23 mouse cellular contexts compared by ENCODE assay signal in genomic region chr15:30275721-30276120, GRCm38 (mm10).
"Had no signal": no experiment of that assay in that cellular context is flagged by ENCODE, and none has a peak within 500 bp of the region (broad histone marks: within the 10 kb centered on the region; RNA-seq: fewer than 3 reads in every experiment).

No protein-coding gene starts in this region.

- H3K4me2 ChIP-seq: limb, embryonic 13.5 days; liver, embryonic 12.5 days; liver, embryonic 15.5 days; lung, embryonic 15.5 days; midbrain, embryonic 13.5 days; neural tube, embryonic 12.5 days; neural tube, embryonic 15.5 days had no signal

- H3K27me3 ChIP-seq: limb, embryonic 13.5 days; liver, embryonic 12.5 days; liver, embryonic 15.5 days; lung, embryonic 15.5 days; megakaryocyte, embryonic 14.5 days; midbrain, embryonic 13.5 days; neural tube, embryonic 12.5 days; neural tube, embryonic 15.5 days had no signal

- H3K27ac ChIP-seq: limb, embryonic 10.5 days; limb, embryonic 13.5 days; liver, embryonic 12.5 days; liver, embryonic 15.5 days; lung, embryonic 15.5 days; midbrain, embryonic 10.5 days; midbrain, embryonic 13.5 days; neural tube, embryonic 12.5 days; neural tube, embryonic 15.5 days had no signal

- H3K4me3 ChIP-seq: limb, embryonic 10.5 days; limb, embryonic 13.5 days; liver, embryonic 12.5 days; liver, embryonic 15.5 days; lung, embryonic 15.5 days; megakaryocyte, embryonic 14.5 days; midbrain, embryonic 10.5 days; midbrain, embryonic 13.5 days; neural tube, embryonic 12.5 days; neural tube, embryonic 15.5 days had no signal

- H3K9ac ChIP-seq: limb, embryonic 13.5 days; liver, embryonic 12.5 days; liver, embryonic 15.5 days; lung, embryonic 15.5 days; midbrain, embryonic 13.5 days; neural tube, embryonic 12.5 days; neural tube, embryonic 15.5 days had no signal

- H3K9me3 ChIP-seq: limb, embryonic 10.5 days; limb, embryonic 13.5 days; liver, embryonic 12.5 days; liver, embryonic 15.5 days; lung, embryonic 15.5 days; midbrain, embryonic 10.5 days; midbrain, embryonic 13.5 days; neural tube, embryonic 12.5 days; neural tube, embryonic 15.5 days had no signal

- H3K4me1 ChIP-seq: limb, embryonic 10.5 days; limb, embryonic 13.5 days; liver, embryonic 12.5 days; liver, embryonic 15.5 days; lung, embryonic 15.5 days; megakaryocyte, embryonic 14.5 days; midbrain, embryonic 10.5 days; neural tube, embryonic 12.5 days had no signal

- H3K36me3 ChIP-seq: limb, embryonic 10.5 days; limb, embryonic 13.5 days; liver, embryonic 12.5 days; liver, embryonic 15.5 days; lung, embryonic 15.5 days; midbrain, embryonic 10.5 days; midbrain, embryonic 13.5 days; neural tube, embryonic 12.5 days; neural tube, embryonic 15.5 days had no signal

- ATAC-seq: liver, embryonic 12.5 days; midbrain, embryonic 13.5 days had no signal

- DNase-seq: kidney, postnatal 14 days; kidney, postnatal 4 days; layer of hippocampus, adult 9-11 months; liver; lung, adult 18-20 months; lung, postnatal 10 days; lung, postnatal 36 days; retina, postnatal 1 day; right cerebral cortex, postnatal 25 days; spleen, adult 18-20 months; thymus, adult 2 months; thymus, postnatal 14 days; thymus, postnatal 4 days had no signal
